Mouse (Mus musculus): ENCODE results near the gene Slc35a2.

- TF ChIP-seq CTCF (IDR thresholded peaks at IDR 0.05; ENCODE audit: control insufficient read depth, insufficient read depth, low read length) (no peak), POLR2A (IDR thresholded peaks at IDR 0.05; ENCODE audit: borderline replicate concordance, control insufficient read depth, low read depth, low read length) (no peak)
Observed at GRCm38 (mm10) chrX:7907735-7908134, 23.9 kb downstream of the Slc35a2 start, which contains the start of gene Gm10491.

All from bone marrow, adult 2 months (tissue).